Mouse (Mus musculus) liver, embryonic 14.5 days (tissue): ENCODE measurements around the gene Gm10837.

Experiments used
- CTCF ChIP-seq: IDR thresholded peaks from 2 replicates; pipeline ENCODE4 v1.5.1; 2016; ENCODE audit warnings: antibody characterized with exemption, low read depth, control low read depth
- EP300 ChIP-seq: IDR thresholded peaks from 2 replicates; pipeline ENCODE4 v1.6.1; 2016; ENCODE audit warnings: antibody characterized with exemption, low read depth

DNA sequence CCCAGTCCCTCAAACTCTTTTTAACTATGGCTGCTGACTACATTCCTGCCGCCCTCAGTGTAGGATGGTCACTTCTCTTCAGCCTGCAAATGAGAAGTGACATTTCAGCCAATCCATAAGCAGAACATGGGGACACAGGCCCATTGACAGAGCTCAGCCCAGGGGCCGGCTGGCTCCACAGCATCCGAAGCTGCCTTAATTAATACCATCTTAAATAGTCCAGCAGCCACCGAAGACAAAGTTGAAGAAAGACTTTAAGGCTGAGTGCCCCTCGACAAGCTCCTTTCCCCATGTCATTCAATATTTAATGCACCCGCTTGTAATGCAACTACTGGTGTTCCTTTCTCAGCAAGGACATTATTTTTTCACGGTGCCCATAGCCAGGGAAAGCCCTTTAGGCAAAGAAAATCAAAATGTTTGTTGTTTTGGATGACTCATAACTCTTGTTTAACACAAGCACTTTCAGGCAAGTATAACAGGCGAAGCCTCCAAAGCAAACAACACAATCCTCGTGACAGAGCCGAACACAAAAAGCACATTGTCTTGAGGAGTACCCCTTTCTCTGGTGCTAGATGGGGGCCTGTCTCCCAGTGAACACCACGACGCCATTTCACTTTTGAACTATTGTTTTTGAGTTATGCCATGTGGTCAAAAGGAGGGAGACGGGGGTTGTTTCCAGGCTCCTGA lies 37.5 kb upstream of the Gm10837 start:
- no peak for TF ChIP-seq CTCF
- TF ChIP-seq EP300, result no peak
